Comparison of ENCODE assay signal across 25 mouse cellular contexts in the genomic region with DNA sequence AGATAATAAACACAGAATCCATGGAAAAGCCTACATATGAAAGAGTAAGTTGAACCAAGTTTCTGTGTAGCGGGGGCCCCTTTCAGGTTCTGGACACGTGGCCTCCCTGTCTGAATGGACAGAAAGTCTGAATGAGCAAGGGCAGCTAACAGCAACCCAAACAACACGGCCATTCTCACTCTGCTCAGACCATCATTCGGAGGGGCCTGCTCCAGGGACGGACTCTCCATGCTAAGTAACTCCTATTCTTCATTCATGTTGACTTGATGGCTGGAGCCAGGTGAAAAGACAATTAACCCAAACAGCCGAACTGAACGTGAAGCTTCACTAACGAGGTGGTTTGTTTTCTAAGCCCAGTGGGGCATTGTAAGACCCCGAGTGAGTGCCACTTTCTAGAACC.
DNase-seq lines count a peak whose midpoint lies in the region; ATAC-seq and TF ChIP-seq lines count a peak whose summit lies in the region.
"Had no signal": no experiment of that assay in that cellular context is flagged by ENCODE, and none has a peak within 500 bp of the region (broad histone marks: within the 10 kb centered on the region; RNA-seq: fewer than 3 reads in every experiment).

No protein-coding gene starts in this region.

- H3K27ac ChIP-seq in hindbrain, embryonic 11.5 days (ENCODE audit: low read depth, low read length): no peak overlapping the region
- no peak overlapping the region for H3K27ac ChIP-seq in hindbrain, embryonic 10.5 days
- H3K27ac ChIP-seq in hindbrain, embryonic 16.5 days (ENCODE audit: low read depth, low read length): no peak overlapping the region
- no peak overlapping the region for H3K27ac ChIP-seq in lung, postnatal 0 days (ENCODE audit: low read length)
- H3K27ac ChIP-seq: heart, embryonic 10.5 days; left cerebral cortex, adult 2 months; limb, embryonic 10.5 days; stomach, embryonic 15.5 days had no signal

- no peak overlapping the region for H3K4me3 ChIP-seq in hindbrain, embryonic 11.5 days (ENCODE audit: low read depth, low read length)
- no peak overlapping the region for H3K4me3 ChIP-seq in hindbrain, embryonic 10.5 days
- H3K4me3 ChIP-seq in hindbrain, embryonic 16.5 days (ENCODE audit: low read length): no peak overlapping the region
- no peak overlapping the region for H3K4me3 ChIP-seq in lung, postnatal 0 days (ENCODE audit: low read depth, low read length)
- H3K4me3 ChIP-seq: heart, embryonic 10.5 days; left cerebral cortex, adult 2 months; limb, embryonic 10.5 days; megakaryocyte, embryonic 14.5 days; stomach, embryonic 15.5 days had no signal

- H3K27me3 ChIP-seq in hindbrain, embryonic 11.5 days (ENCODE audit: control insufficient read depth, insufficient read depth, low read length): no peaks in the 10 kb centered on the region
- no peaks in the 10 kb centered on the region for H3K27me3 ChIP-seq in hindbrain, embryonic 10.5 days (ENCODE audit: insufficient read depth, poor library complexity, severe bottlenecking)
- H3K27me3 ChIP-seq in hindbrain, embryonic 16.5 days (replicated peaks; ENCODE audit: control insufficient read depth, insufficient read depth, low read length): no peaks in the 10 kb centered on the region
- H3K27me3 ChIP-seq in lung, postnatal 0 days (replicated peaks; ENCODE audit: insufficient read depth, low read length): no peaks in the 10 kb centered on the region
- H3K27me3 ChIP-seq: megakaryocyte, embryonic 14.5 days; stomach, embryonic 15.5 days had no signal

- no peak overlapping the region for H3K9ac ChIP-seq in hindbrain, embryonic 11.5 days (ENCODE audit: low read depth, low read length)
- no peak overlapping the region for H3K9ac ChIP-seq in hindbrain, embryonic 16.5 days (ENCODE audit: low read depth, low read length)
- no peak overlapping the region for H3K9ac ChIP-seq in lung, postnatal 0 days (replicated peaks; ENCODE audit: low read depth)
- H3K9ac ChIP-seq: liver, postnatal 0 days; stomach, embryonic 15.5 days had no signal

- H3K9me3 ChIP-seq in hindbrain, embryonic 11.5 days (ENCODE audit: control insufficient read depth, low read length): no peaks in the 10 kb centered on the region
- H3K9me3 ChIP-seq in hindbrain, embryonic 10.5 days: no peaks in the 10 kb centered on the region
- H3K9me3 ChIP-seq in hindbrain, embryonic 16.5 days (ENCODE audit: control insufficient read depth, low read length): no peaks in the 10 kb centered on the region
- H3K9me3 ChIP-seq in lung, postnatal 0 days (ENCODE audit: low read length): no peaks in the 10 kb centered on the region
- H3K9me3 ChIP-seq: heart, embryonic 10.5 days; limb, embryonic 10.5 days; stomach, embryonic 15.5 days had no signal

- no peaks in the 10 kb centered on the region for H3K4me1 ChIP-seq in hindbrain, embryonic 11.5 days (replicated peaks; ENCODE audit: control insufficient read depth, insufficient read depth, low read length)
- peaks cover 7% of the 10 kb centered on the region; the same call in 1 of the 2 replicates for H3K4me1 ChIP-seq in hindbrain, embryonic 10.5 days (replicated peaks)
- H3K4me1 ChIP-seq in hindbrain, embryonic 16.5 days (ENCODE audit: control insufficient read depth, insufficient read depth, low read depth, low read length): no peaks in the 10 kb centered on the region
- H3K4me1 ChIP-seq in lung, postnatal 0 days (ENCODE audit: insufficient read depth, low read depth, low read length): no peaks in the 10 kb centered on the region
- H3K4me1 ChIP-seq: heart, embryonic 10.5 days; limb, embryonic 10.5 days; megakaryocyte, embryonic 14.5 days; stomach, embryonic 15.5 days had no signal

- no peaks in the 10 kb centered on the region for H3K36me3 ChIP-seq in hindbrain, embryonic 11.5 days (ENCODE audit: control insufficient read depth, insufficient read depth, low read length)
- H3K36me3 ChIP-seq in hindbrain, embryonic 10.5 days: no peaks in the 10 kb centered on the region
- H3K36me3 ChIP-seq in hindbrain, embryonic 16.5 days (ENCODE audit: control insufficient read depth, insufficient read depth, low read length): no peaks in the 10 kb centered on the region
- H3K36me3 ChIP-seq in lung, postnatal 0 days (ENCODE audit: insufficient read depth, low read length): no peaks in the 10 kb centered on the region
- H3K36me3 ChIP-seq: heart, embryonic 10.5 days; limb, embryonic 10.5 days; stomach, embryonic 15.5 days had no signal

- TF ChIP-seq EP300 in lung, postnatal 0 days (IDR thresholded peaks at IDR 0.05): no peak

- peak; percentile 7 for DNase-seq in hindbrain, embryonic 11.5 days (ENCODE audit: low spot score)
- DNase-seq in hindbrain, embryonic 10.5 days (ENCODE audit: low spot score): no peak
- DNase-seq in right cerebral cortex, postnatal 10 days (ENCODE audit: low spot score in 2 of 2): peak; percentile 25 to 40
- no peak for DNase-seq in right cerebral cortex, adult 18-20 months
- no peak for DNase-seq in lung, postnatal 0 days (ENCODE audit: low spot score)
- DNase-seq in lung, postnatal 4 days: no peak
- no peak for DNase-seq in frontal cortex, postnatal 36 days (ENCODE audit: low spot score in 2 of 2)
- DNase-seq: adrenal gland, postnatal 10 days; cerebellum, adult 11-12 months; cerebellum, postnatal 25 days; embryo, embryonic 11 days; kidney, adult 11 months; liver, postnatal 0 days; lung, postnatal 14 days; right cerebral cortex, postnatal 14 days; spleen, adult 18-20 months; thymus, adult 18-20 months; thymus, postnatal 4 days had no signal

- TF ChIP-seq CTCF in lung, postnatal 0 days (IDR thresholded peaks at IDR 0.05): no peak

- WGBS in hindbrain, embryonic 11.5 days: 63% methylated on average over 9 of the region's 9 CpGs
- 68% methylated on average over 9 of the region's 9 CpGs for WGBS in hindbrain, embryonic 10.5 days
- WGBS in hindbrain, embryonic 16.5 days: 47% methylated on average over 9 of the region's 9 CpGs
- 68% methylated on average over 9 of the region's 9 CpGs for WGBS in lung, postnatal 0 days

- ATAC-seq in hindbrain, embryonic 11.5 days (ENCODE audit: low FRiP score): no peak
- ATAC-seq in hindbrain, embryonic 16.5 days: peak; percentile 89
- no peak for ATAC-seq in lung, postnatal 0 days
- ATAC-seq: liver, postnatal 0 days; Patski had no signal

- H3K4me2 ChIP-seq in hindbrain, embryonic 11.5 days (replicated peaks; ENCODE audit: low read depth, low read length): no peak overlapping the region
- peak overlapping the region; percentile 27; the same call in 1 of the 2 replicates for H3K4me2 ChIP-seq in hindbrain, embryonic 16.5 days (ENCODE audit: low read length)
- H3K4me2 ChIP-seq in lung, postnatal 0 days (replicated peaks; ENCODE audit: low read depth, low read length): no peak overlapping the region
- H3K4me2 ChIP-seq: stomach, embryonic 15.5 days had no signal

Comparison
In these comparisons a context has a peak if more than half of its experiments do, and no peak if none do; other contexts are left out.
1. DNase-seq: peak in hindbrain, embryonic 11.5 days (single experiment) and right cerebral cortex, postnatal 10 days (2 of 2); none in hindbrain, embryonic 10.5 days (single experiment), right cerebral cortex, adult 18-20 months (single experiment), lung, postnatal 0 days (single experiment), lung, postnatal 4 days (0 of 2) and frontal cortex, postnatal 36 days (0 of 2).